Mouse (Mus musculus) MEL (cell line): ENCODE measurements at regions not wholly inside any gene's neighbourhood (a gene's known extent, or its start where the extent isn't known, plus 50 kb on each side); places are given as distances from the start of the nearest gene placed in this dataset.
A peak's percentile ranks its signal among the peaks of the same experiment; 100 is the strongest.
"Not testable (repeated sequence)": the region's sequence is repeated elsewhere in the genome, so short reads cannot be mapped to it uniquely, and the experiment has no call there.

Source experiments
- DNase-seq: peaks from one replicate; pipeline ENCODE4 v3.0.0; 2011; ENCODE audit warnings: low read depth, low spot score
- H3K27ac ChIP-seq: 2 replicates; pipeline ENCODE4 v1.5.1; 2012; ENCODE audit warnings: low read depth, mild to moderate bottlenecking, control low read depth, low read length, moderate library complexity; ENCODE audit not compliant: control insufficient read depth
- H3K27me3 ChIP-seq, 2 experiments: fragments of 150-350 bp in 1 of 2; sonication (generic) in 1 of 2; 2 replicates each; pipeline ENCODE4 v1.6.1; 2012; ENCODE audit warnings: low read length in 2 of 2, mild to moderate bottlenecking in 2 of 2, improper control_type of control experiment in 1 of 2, moderate library complexity in 1 of 2; ENCODE audit not compliant: insufficient read depth in 2 of 2, control insufficient read depth in 1 of 2
- H3K36me3 ChIP-seq, 2 experiments: 2 replicates each; pipeline ENCODE4 v1.6.1; 2012 to 2014; ENCODE audit warnings: low read length in 2 of 2, improper control_type of control experiment in 1 of 2, inconsistent platforms in 1 of 2, mild to moderate bottlenecking in 1 of 2; ENCODE audit not compliant: insufficient read depth in 2 of 2, control insufficient read depth in 1 of 2
- H3K4me1 ChIP-seq, 2 experiments: fragments of 150-350 bp in 1 of 2; sonication (generic) in 1 of 2; 2 replicates each; pipeline ENCODE4 v1.6.1; 2012; ENCODE audit warnings: low read length in 2 of 2, improper control_type of control experiment in 1 of 2, mild to moderate bottlenecking in 1 of 2; ENCODE audit not compliant: insufficient read depth in 2 of 2, control insufficient read depth in 1 of 2
- H3K4me3 ChIP-seq, 2 experiments: fragments of 150-350 bp in 1 of 2; sonication (generic) in 1 of 2; 2 replicates each; pipeline ENCODE4 v1.5.1; 2012; ENCODE audit warnings: low read depth in 2 of 2, low read length in 2 of 2, mild to moderate bottlenecking in 2 of 2, moderate library complexity in 2 of 2, control low read depth in 1 of 2, improper control_type of control experiment in 1 of 2; ENCODE audit not compliant: control insufficient read depth in 1 of 2, insufficient read depth in 1 of 2
- H3K79me2 ChIP-seq: 2 replicates; pipeline ENCODE4 v1.6.1; 2012; ENCODE audit warnings: mild to moderate bottlenecking, low read length, moderate library complexity; ENCODE audit not compliant: control insufficient read depth, poor library complexity, insufficient read depth
- H3K9ac ChIP-seq: 2 replicates; pipeline ENCODE4 v1.6.1; 2012; ENCODE audit warnings: low read depth, mild to moderate bottlenecking, control low read depth, low read length, moderate library complexity; ENCODE audit not compliant: control insufficient read depth, poor library complexity, severe bottlenecking
- H3K9me3 ChIP-seq: fragments of 150-350 bp; sonication (generic); replicated peaks from 2 replicates; pipeline ENCODE4 v1.6.1; 2012; ENCODE audit warnings: mild to moderate bottlenecking, low read length, improper control_type of control experiment, moderate library complexity; ENCODE audit not compliant: insufficient read depth
- CHD1 ChIP-seq: IDR thresholded peaks from 2 replicates; pipeline ENCODE4 v1.6.1; 2012; ENCODE audit warnings: low read depth, mild to moderate bottlenecking, inconsistent platforms, low read length, improper control_type of control experiment
- CHD2 ChIP-seq: IDR thresholded peaks from 2 replicates; pipeline ENCODE4 v1.6.1; 2011; ENCODE audit warnings: low read length, improper control_type of control experiment
- CTCF ChIP-seq, 3 experiments: IDR thresholded peaks in 2 of 3; conservative IDR thresholded peaks in 1 of 3; 2 replicates each; pipeline ENCODE4 v1.5.1; 2011 to 2012; ENCODE audit warnings: low read length in 3 of 3, low read depth in 2 of 3, mild to moderate bottlenecking in 2 of 3, improper control_type of control experiment in 1 of 3, inconsistent platforms in 1 of 3, mixed read lengths in 1 of 3, moderate library complexity in 1 of 3; ENCODE audit not compliant: control insufficient read depth in 1 of 3, insufficient read depth in 1 of 3, poor library complexity in 1 of 3, severe bottlenecking in 1 of 3
- EP300 ChIP-seq, 2 experiments: IDR thresholded peaks; 2 replicates each; pipeline ENCODE4 v1.6.1; 2011; ENCODE audit warnings: improper control_type of control experiment in 2 of 2, low read length in 2 of 2, low read depth in 1 of 2, mild to moderate bottlenecking in 1 of 2
- JUND ChIP-seq: IDR thresholded peaks from 2 replicates; pipeline ENCODE4 v1.6.1; 2011; ENCODE audit warnings: low read depth, mild to moderate bottlenecking, improper control_type of control experiment, low read length
- KAT2A ChIP-seq: conservative IDR thresholded peaks from 2 replicates; pipeline ENCODE4 v1.6.1; 2012; ENCODE audit warnings: low read depth, low read length, improper control_type of control experiment, inconsistent platforms
- MAFK ChIP-seq: IDR thresholded peaks from 2 replicates; pipeline ENCODE4 v1.6.1; 2011; ENCODE audit warnings: low read depth, mild to moderate bottlenecking, low read length, improper control_type of control experiment, borderline replicate concordance
- MEF2A ChIP-seq: IDR thresholded peaks from 2 replicates; pipeline ENCODE4 v1.6.1; 2014; ENCODE audit warnings: low read depth, mild to moderate bottlenecking, inconsistent platforms, low read length, improper control_type of control experiment; ENCODE audit not compliant: poor library complexity, insufficient replicate concordance, severe bottlenecking; ENCODE audit errors: extremely low read depth
- MXI1 ChIP-seq: IDR thresholded peaks from 2 replicates; pipeline ENCODE4 v1.6.1; 2011; ENCODE audit warnings: mild to moderate bottlenecking, low read depth, low read length, improper control_type of control experiment
- POLR2AphosphoS2 ChIP-seq: IDR thresholded peaks from 2 replicates; pipeline ENCODE4 v1.6.1; 2011; ENCODE audit warnings: low read length, improper control_type of control experiment
- RAD21 ChIP-seq: IDR thresholded peaks from 2 replicates; pipeline ENCODE4 v1.6.1; 2011; ENCODE audit warnings: mild to moderate bottlenecking, low read depth, low read length, improper control_type of control experiment
- SIN3A ChIP-seq: IDR thresholded peaks from 2 replicates; pipeline ENCODE4 v1.6.1; 2012; ENCODE audit warnings: low read length, improper control_type of control experiment, inconsistent platforms
- SMC3 ChIP-seq: IDR thresholded peaks from 2 replicates; pipeline ENCODE4 v1.6.1; 2011; ENCODE audit warnings: low read depth, low read length, improper control_type of control experiment
- TAL1 ChIP-seq: IDR thresholded peaks from 2 replicates; pipeline ENCODE4 v1.6.1; 2012; ENCODE audit warnings: mild to moderate bottlenecking, inconsistent platforms, low read length, moderate library complexity, mixed read lengths
- TBP ChIP-seq: IDR thresholded peaks from 2 replicates; pipeline ENCODE4 v1.8.0; 2011; ENCODE audit warnings: low read depth, low read length, improper control_type of control experiment
- TCF12 ChIP-seq: IDR thresholded peaks from 2 replicates; pipeline ENCODE4 v1.6.1; 2014; ENCODE audit warnings: low read depth, mild to moderate bottlenecking, inconsistent platforms, low read length, improper control_type of control experiment, moderate library complexity
- UBTF ChIP-seq: IDR thresholded peaks from 2 replicates; pipeline ENCODE4 v1.6.1; 2012; ENCODE audit warnings: low read depth, mild to moderate bottlenecking, inconsistent platforms, low read length, improper control_type of control experiment, moderate library complexity, borderline replicate concordance; ENCODE audit not compliant: insufficient read depth
- USF1 ChIP-seq: IDR thresholded peaks from 2 replicates; pipeline ENCODE4 v1.6.1; 2014; ENCODE audit warnings: low read depth, mild to moderate bottlenecking, inconsistent platforms, low read length, improper control_type of control experiment, moderate library complexity
- USF2 ChIP-seq, 2 experiments: IDR thresholded peaks; 2 replicates each; pipeline ENCODE4 v1.6.1; 2011 to 2012; ENCODE audit warnings: improper control_type of control experiment in 2 of 2, low read length in 2 of 2, borderline replicate concordance in 1 of 2, inconsistent platforms in 1 of 2, low read depth in 1 of 2, mild to moderate bottlenecking in 1 of 2; ENCODE audit not compliant: insufficient read depth in 1 of 2
- ZC3H11A ChIP-seq: IDR thresholded peaks from 2 replicates; pipeline ENCODE4 v1.6.1; 2012; ENCODE audit warnings: low read depth, mild to moderate bottlenecking, inconsistent platforms, low read length, improper control_type of control experiment
- ZKSCAN1 ChIP-seq: IDR thresholded peaks from 2 replicates; pipeline ENCODE4 v1.6.1; 2012; ENCODE audit warnings: low read depth, mild to moderate bottlenecking, inconsistent platforms, low read length, improper control_type of control experiment, moderate library complexity
- ZMIZ1 ChIP-seq: IDR thresholded peaks from 2 replicates; pipeline ENCODE4 v1.6.1; 2012; ENCODE audit warnings: low read depth, mild to moderate bottlenecking, inconsistent platforms, low read length, improper control_type of control experiment, moderate library complexity
- ZNF384 ChIP-seq: IDR thresholded peaks from 2 replicates; pipeline ENCODE4 v1.6.1; 2012; ENCODE audit warnings: low read depth, mild to moderate bottlenecking, inconsistent platforms, low read length, improper control_type of control experiment

DNA sequence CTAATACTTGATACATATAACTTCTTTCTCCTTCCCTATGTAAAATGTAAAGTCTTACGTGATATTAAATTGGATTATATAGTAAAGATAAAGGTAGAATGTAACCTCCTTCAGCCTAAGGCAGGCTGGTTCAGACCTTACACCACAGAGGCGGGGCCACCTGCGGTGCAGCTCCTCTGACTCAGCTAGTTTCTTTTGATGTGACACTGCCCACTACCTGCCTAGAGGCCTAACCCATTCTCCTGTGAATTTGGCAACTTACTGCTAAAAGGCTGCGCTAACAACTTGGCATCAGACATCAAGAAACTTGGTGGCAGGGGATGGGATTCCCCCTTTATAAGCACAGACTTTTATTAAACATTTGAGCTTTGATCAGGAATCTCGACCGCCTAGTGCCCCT is 74.5 kb downstream of the Aasdhppt start:
- Histone ChIP-seq H3K27ac (no peak overlapping the region), H3K4me3 (no peak overlapping the region), H3K4me1 (no peaks in the 10 kb centered on the region), H3K9ac (no peak overlapping the region), H3K79me2 (no peaks in the 10 kb centered on the region), H3K36me3 (no peaks in the 10 kb centered on the region), H3K9me3 (no peaks in the 10 kb centered on the region), H3K27me3 (no peaks in the 10 kb centered on the region; a peak in 1 of 4 replicates)
- DNase-seq, result no peak
- TF ChIP-seq ZMIZ1, result no peak
- TF ChIP-seq CTCF (IDR thresholded peaks at IDR 0.05 in 2 of 3, conservative IDR thresholded peaks at IDR 0.05 in 1 of 3; ENCODE audit: control insufficient read depth in 1 of 3, insufficient read depth in 1 of 3, low read depth in 2 of 3, low read length in 3 of 3, poor library complexity in 1 of 3, severe bottlenecking in 1 of 3), result no peak
- TF ChIP-seq SIN3A, result no peak
- TF ChIP-seq CHD2, result no peak
- TF ChIP-seq TAL1, result no peak
- TF ChIP-seq KAT2A, result no peak
- TF ChIP-seq JUND, result no peak
- TF ChIP-seq ZKSCAN1, result no peak
- no peak for TF ChIP-seq CHD1

- H3K4me1 ChIP-seq, H3K9ac ChIP-seq, DNase-seq, H3K9me3 ChIP-seq, H3K27ac ChIP-seq, H3K36me3 ChIP-seq, H3K27me3 ChIP-seq, H3K79me2 ChIP-seq, H3K4me3 ChIP-seq: not testable (repeated sequence)
Observed at GRCm38 (mm10) chr9:4214571-4214970, 94.7 kb downstream of the Aasdhppt start.

DNA sequence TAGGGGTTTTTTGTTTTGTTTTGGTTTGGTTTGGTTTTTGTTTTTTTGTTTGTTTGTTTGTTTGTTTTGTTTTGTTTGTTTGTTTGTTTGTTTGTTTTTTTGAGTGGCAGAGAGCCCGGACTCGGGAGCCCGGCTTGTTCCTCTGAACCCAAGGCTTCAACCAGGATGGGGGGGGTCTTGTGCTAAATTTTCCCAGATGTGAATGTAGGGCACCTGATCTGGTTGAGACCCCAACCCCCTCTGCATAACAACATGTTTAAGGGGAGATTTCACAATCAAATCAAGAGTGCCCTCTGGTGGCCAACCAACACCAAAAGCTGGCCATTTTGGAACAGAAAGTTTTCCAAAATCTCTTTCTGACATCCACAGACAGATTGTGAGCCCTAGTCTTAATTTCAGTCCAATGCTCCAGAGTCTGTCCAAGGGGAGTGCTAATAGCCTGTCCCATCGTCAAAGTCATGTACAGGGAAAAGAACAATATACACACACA is 99.2 kb downstream of the Aasdhppt start:
- Histone ChIP-seq H3K4me3 (no peak overlapping the region), H3K4me1 (no peaks in the 10 kb centered on the region), H3K27ac (no peak overlapping the region), H3K36me3 (no peaks in the 10 kb centered on the region), H3K9ac (no peak overlapping the region), H3K79me2 (no peaks in the 10 kb centered on the region), H3K27me3 (no peaks in the 10 kb centered on the region), H3K9me3 (no peaks in the 10 kb centered on the region)
- DNase-seq, result peak; percentile 31
- no peak for TF ChIP-seq UBTF
- TF ChIP-seq RAD21, result peak; percentile 66
- no peak for TF ChIP-seq POLR2AphosphoS2
- TF ChIP-seq KAT2A, result no peak
- no peak for TF ChIP-seq TAL1
- TF ChIP-seq EP300 (IDR thresholded peaks at IDR 0.05; ENCODE audit: low read depth in 1 of 2, low read length in 2 of 2), result no peak
- TF ChIP-seq MXI1, result no peak
- no peak for TF ChIP-seq USF2 (IDR thresholded peaks at IDR 0.05; ENCODE audit: borderline replicate concordance in 1 of 2, insufficient read depth in 1 of 2, low read depth in 1 of 2, low read length in 2 of 2)
- no peak for TF ChIP-seq USF1
- TF ChIP-seq CTCF (IDR thresholded peaks at IDR 0.05 in 2 of 3, conservative IDR thresholded peaks at IDR 0.05 in 1 of 3; ENCODE audit: control insufficient read depth in 1 of 3, insufficient read depth in 1 of 3, low read depth in 2 of 3, low read length in 3 of 3, poor library complexity in 1 of 3, severe bottlenecking in 1 of 3), result peak; percentile 28 to 59 (median 45)
- TF ChIP-seq TCF12, result no peak
- TF ChIP-seq SMC3, result peak; percentile 59
- TF ChIP-seq ZNF384, result no peak
- no peak for TF ChIP-seq MAFK
- TF ChIP-seq TBP, result no peak
- peak; percentile 39 for TF ChIP-seq ZC3H11A
- TF ChIP-seq JUND, result no peak
- no peak for TF ChIP-seq MEF2A
